Mouse (Mus musculus): ENCODE data around the gene Plcb1. TPM values are rescaled to one million over a fixed set of nuclear protein-coding genes. Genes with fewer than 3 reads are reported as not detected.
A peak's percentile ranks its signal among the peaks of the same experiment; 100 is the strongest.

The Plcb1 gene
- polyA plus RNA-seq, 1 experiment from 2014 or later, result 11.8 TPM

DNA sequence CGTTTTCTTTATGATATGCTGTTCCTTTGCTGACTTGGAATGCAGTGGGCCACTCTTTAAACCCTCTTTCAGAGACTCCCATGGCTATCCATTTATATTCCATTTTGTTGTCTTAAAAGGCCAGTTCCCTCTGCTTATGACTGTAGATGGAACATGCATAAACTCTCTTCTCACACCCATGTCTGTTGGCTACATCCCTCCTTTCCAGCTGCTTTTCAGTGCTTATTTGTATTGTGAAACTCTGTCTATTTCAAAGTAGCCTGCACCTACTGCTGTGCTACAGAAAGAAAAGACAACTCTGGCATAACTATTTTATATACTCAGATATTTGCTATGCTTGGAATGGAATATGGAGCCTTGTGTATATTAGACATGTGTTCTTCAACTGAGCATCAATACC lies 532.3 kb downstream of the Plcb1 start:
- no peaks in the 10 kb centered on the region for H3K9me3 ChIP-seq (ENCODE audit: control insufficient read depth, low read length)
- ATAC-seq (ENCODE audit: low read depth), result peak; percentile 76
- H3K4me2 ChIP-seq (ENCODE audit: low read depth, low read length), result no peak overlapping the region
- H3K27me3 ChIP-seq (ENCODE audit: control insufficient read depth, insufficient read depth, low read depth, low read length), result no peaks in the 10 kb centered on the region
- H3K4me1 ChIP-seq (replicated peaks; ENCODE audit: control insufficient read depth, insufficient read depth, low read length), result no peaks in the 10 kb centered on the region
- WGBS, result 85% methylated on average over 1 of the region's 1 CpGs
- H3K9ac ChIP-seq (ENCODE audit: low read length), result no peak overlapping the region
- H3K4me3 ChIP-seq (ENCODE audit: low read length), result no peak overlapping the region
- H3K36me3 ChIP-seq (ENCODE audit: control insufficient read depth, insufficient read depth, low read length), result no peaks in the 10 kb centered on the region; the same call in 1 of the 2 replicates
- H3K27ac ChIP-seq (ENCODE audit: low read length), result no peak overlapping the region

DNA sequence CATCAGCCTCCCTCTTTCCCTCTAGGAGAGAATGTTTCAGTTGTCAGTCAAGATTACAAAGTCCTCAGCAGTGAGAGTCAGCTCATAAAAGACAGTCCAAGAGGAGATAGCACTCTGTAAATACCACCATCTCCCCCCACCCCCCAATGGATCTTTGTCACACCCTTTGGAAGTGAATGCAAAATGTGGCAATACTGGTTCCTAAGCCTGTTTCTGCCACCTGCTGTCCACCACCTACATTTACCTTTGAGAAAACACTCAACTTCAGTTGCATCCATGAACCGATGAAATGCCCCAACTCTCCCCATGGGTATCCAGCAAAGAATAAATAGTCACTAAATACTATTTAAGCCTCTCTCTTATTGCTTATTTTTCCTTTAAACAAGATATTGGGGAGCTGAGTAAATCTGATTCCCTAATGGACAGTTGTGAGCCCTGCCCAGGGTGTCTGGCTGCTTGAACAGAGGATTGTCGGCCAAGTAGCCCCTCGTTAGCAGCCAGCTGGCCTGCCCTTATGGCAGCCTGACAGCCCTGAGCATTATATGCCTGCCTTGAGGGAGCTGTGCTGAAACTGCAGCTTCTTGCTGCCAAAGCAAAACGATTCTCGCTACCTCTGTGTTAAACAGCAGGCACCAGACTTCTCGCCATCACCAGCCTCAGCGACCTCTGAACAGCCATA lies 537.5 kb downstream of the Plcb1 start:
- peak; percentile 26 for ATAC-seq (ENCODE audit: low read depth)
- WGBS, result 79% methylated on average over 7 of the region's 7 CpGs
- Histone ChIP-seq H3K27me3 (ENCODE audit: control insufficient read depth, insufficient read depth, low read depth, low read length) (no peaks in the 10 kb centered on the region), H3K36me3 (ENCODE audit: control insufficient read depth, insufficient read depth, low read length) (no peaks in the 10 kb centered on the region; the same call in 1 of the 2 replicates), H3K4me1 (replicated peaks; ENCODE audit: control insufficient read depth, insufficient read depth, low read length) (no peaks in the 10 kb centered on the region; the same call in 1 of the 2 replicates), H3K9ac (ENCODE audit: low read length) (no peak overlapping the region), H3K4me2 (ENCODE audit: low read depth, low read length) (no peak overlapping the region), H3K9me3 (ENCODE audit: control insufficient read depth, low read length) (no peaks in the 10 kb centered on the region), H3K4me3 (ENCODE audit: low read length) (no peak overlapping the region), H3K27ac (ENCODE audit: low read length) (no peak overlapping the region)

DNA sequence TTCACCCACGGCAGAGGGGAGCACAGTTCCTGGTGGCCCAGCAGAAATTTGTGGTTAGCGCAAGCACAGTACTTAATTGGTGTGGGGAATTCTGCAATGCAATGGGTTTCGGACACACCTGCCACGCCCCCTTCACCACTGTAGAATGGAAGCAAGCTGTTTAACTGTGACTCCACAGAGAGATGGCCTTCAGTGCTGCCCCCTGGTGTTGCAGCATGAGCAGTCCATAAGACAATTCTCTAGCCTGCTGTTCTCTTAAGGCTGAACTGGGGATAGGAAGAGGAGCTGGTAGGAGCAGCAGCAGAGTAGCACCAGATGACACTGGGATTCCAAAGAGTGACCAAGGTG lies 538.1 kb downstream of the Plcb1 start:
- H3K4me3 ChIP-seq (ENCODE audit: low read length), result no peak overlapping the region
- H3K27ac ChIP-seq (ENCODE audit: low read length), result no peak overlapping the region
- no peaks in the 10 kb centered on the region for H3K9me3 ChIP-seq (ENCODE audit: control insufficient read depth, low read length)
- peak; percentile 79 for ATAC-seq (ENCODE audit: low read depth)
- no peaks in the 10 kb centered on the region for H3K27me3 ChIP-seq (ENCODE audit: control insufficient read depth, insufficient read depth, low read depth, low read length)
- no peak overlapping the region for H3K4me2 ChIP-seq (ENCODE audit: low read depth, low read length)
- 53% methylated on average over 4 of the region's 4 CpGs for WGBS
- H3K4me1 ChIP-seq (replicated peaks; ENCODE audit: control insufficient read depth, insufficient read depth, low read length), result no peaks in the 10 kb centered on the region; the same call in 1 of the 2 replicates
- no peaks in the 10 kb centered on the region; the same call in 1 of the 2 replicates for H3K36me3 ChIP-seq (ENCODE audit: control insufficient read depth, insufficient read depth, low read length)
- no peak overlapping the region for H3K9ac ChIP-seq (ENCODE audit: low read length)

DNA sequence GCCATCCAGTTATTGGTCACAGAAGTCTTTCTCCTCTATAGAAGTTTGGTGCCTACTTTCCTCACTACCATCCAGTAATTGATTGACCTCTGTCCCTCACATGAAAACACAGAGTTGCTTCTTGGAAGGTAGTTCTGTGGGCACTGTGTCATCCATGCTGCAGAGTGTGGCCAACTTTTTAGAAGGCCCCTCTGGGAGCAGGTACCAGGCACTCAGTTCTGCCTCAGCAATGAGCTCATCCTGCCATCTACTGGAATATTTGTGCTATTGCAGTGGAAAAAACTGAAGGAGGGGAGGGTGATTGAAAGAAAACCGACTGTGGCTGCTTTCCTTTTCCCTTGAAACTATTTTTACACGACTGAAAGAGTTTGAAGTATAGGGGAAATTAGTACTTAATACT lies 542.9 kb downstream of the Plcb1 start:
- 1% methylated on average over 2 of the region's 2 CpGs for WGBS
- no peak overlapping the region for H3K4me3 ChIP-seq (ENCODE audit: low read length)
- H3K9me3 ChIP-seq (ENCODE audit: control insufficient read depth, low read length), result no peaks in the 10 kb centered on the region
- H3K4me2 ChIP-seq (ENCODE audit: low read depth, low read length), result no peak overlapping the region
- peak; percentile 63 for ATAC-seq (ENCODE audit: low read depth)
- no peak overlapping the region for H3K9ac ChIP-seq (ENCODE audit: low read length)
- no peaks in the 10 kb centered on the region for H3K27me3 ChIP-seq (ENCODE audit: control insufficient read depth, insufficient read depth, low read depth, low read length)
- H3K4me1 ChIP-seq (replicated peaks; ENCODE audit: control insufficient read depth, insufficient read depth, low read length), result peaks cover 3% of the 10 kb centered on the region
- no peaks in the 10 kb centered on the region for H3K36me3 ChIP-seq (ENCODE audit: control insufficient read depth, insufficient read depth, low read length)
- no peak overlapping the region for H3K27ac ChIP-seq (ENCODE audit: low read length)

DNA sequence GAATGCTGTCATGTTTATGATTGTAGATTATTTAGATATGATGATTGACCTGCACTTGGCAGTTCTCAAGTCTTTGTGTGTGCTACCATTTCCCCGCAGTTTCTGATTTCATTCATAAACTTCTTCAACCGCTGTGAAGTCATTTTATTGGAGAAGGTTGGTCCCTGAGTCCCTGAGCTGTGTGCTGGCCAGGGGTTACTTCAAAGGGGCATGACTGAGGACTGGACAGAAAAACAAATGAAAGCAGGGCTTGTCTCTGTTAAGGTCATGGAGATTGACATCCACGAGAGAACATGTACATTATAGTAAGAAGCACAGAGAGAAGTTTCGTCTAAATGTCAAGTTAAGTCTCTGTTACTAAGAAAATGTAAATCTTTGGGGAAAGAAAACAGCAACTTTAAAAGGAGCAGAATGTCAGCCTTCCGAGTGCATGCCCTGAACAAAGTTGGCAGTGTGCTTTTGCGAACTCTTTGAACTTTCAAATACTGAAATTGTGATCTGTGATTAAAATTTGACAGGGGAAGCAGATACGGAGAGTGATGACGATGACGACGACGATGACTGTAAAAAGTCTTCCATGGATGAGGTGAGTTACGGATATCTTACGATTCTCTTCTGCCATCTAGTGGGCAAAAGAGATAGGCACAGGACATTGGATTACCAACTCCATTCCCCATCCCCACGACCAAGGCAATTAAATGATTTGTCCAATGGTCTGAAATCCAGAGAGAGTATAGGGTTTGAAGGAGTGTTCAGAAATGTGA lies 544.1 kb downstream of the Plcb1 start:
- H3K9me3 ChIP-seq (ENCODE audit: control insufficient read depth, low read length), result no peaks in the 10 kb centered on the region
- no peaks in the 10 kb centered on the region for H3K27me3 ChIP-seq (ENCODE audit: control insufficient read depth, insufficient read depth, low read depth, low read length)
- H3K27ac ChIP-seq (ENCODE audit: low read length), result no peak overlapping the region
- ATAC-seq (ENCODE audit: low read depth), result peak; percentile 74
- peak overlapping the region; percentile 59 for H3K4me2 ChIP-seq (ENCODE audit: low read depth, low read length)
- no peaks in the 10 kb centered on the region for H3K36me3 ChIP-seq (ENCODE audit: control insufficient read depth, insufficient read depth, low read length)
- peak overlapping the region; percentile 33 for H3K4me3 ChIP-seq (ENCODE audit: low read length)
- H3K4me1 ChIP-seq (replicated peaks; ENCODE audit: control insufficient read depth, insufficient read depth, low read length), result peaks cover 3% of the 10 kb centered on the region; the same call in 1 of the 2 replicates
- H3K9ac ChIP-seq (ENCODE audit: low read length), result no peak overlapping the region
- 6% methylated on average over 14 of the region's 14 CpGs for WGBS

DNA sequence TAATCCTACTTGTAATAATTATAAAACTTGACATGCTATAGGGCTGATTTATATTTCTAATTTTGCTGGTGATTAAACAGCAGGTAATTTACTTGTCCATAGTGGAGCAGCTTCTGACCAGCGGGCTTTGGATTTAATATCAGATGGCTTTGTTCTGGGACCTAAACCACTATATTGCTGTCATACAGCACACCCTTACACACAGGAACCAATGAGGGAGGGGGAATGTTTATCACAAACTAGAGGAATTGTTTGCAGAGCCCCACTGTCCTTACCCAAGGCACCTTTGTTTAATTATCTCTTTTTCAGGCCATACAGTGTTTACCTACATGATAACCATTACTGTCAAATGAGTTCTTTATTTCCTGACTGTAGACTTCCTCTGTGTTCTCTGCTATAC lies 546.0 kb downstream of the Plcb1 start:
- Histone ChIP-seq H3K4me2 (ENCODE audit: low read depth, low read length) (no peak overlapping the region), H3K4me1 (replicated peaks; ENCODE audit: control insufficient read depth, insufficient read depth, low read length) (peaks cover 3% of the 10 kb centered on the region; the same call in 1 of the 2 replicates), H3K27ac (ENCODE audit: low read length) (no peak overlapping the region), H3K27me3 (ENCODE audit: control insufficient read depth, insufficient read depth, low read depth, low read length) (no peaks in the 10 kb centered on the region), H3K9me3 (ENCODE audit: control insufficient read depth, low read length) (no peaks in the 10 kb centered on the region), H3K9ac (ENCODE audit: low read length) (no peak overlapping the region), H3K4me3 (ENCODE audit: low read length) (no peak overlapping the region), H3K36me3 (ENCODE audit: control insufficient read depth, insufficient read depth, low read length) (no peaks in the 10 kb centered on the region)
- ATAC-seq (ENCODE audit: low read depth), result no peak
- WGBS, result 89% methylated on average over 1 of the region's 1 CpGs

DNA sequence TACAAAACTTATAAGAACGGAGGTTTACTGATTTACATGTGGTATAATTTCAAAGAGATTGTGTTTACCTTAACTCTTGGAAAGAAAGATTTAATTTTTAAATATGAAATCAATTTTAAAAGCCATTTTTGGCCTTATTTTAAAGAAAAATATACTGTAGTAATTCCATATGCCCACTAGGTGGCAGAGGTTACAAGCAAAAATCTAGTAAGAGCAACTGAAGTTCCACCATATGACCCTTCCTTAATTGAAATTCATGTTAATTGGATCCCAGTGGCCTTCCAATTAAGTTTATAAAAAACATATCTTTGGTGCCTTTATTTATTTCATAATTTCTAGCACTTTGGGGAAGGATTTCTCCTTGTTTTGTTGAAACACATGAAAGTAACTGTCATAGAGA lies 570.4 kb downstream of the Plcb1 start:
- Histone ChIP-seq H3K36me3 (ENCODE audit: control insufficient read depth, insufficient read depth, low read length) (no peaks in the 10 kb centered on the region), H3K9ac (ENCODE audit: low read length) (no peak overlapping the region), H3K27ac (ENCODE audit: low read length) (no peak overlapping the region), H3K4me2 (ENCODE audit: low read depth, low read length) (no peak overlapping the region), H3K27me3 (ENCODE audit: control insufficient read depth, insufficient read depth, low read depth, low read length) (no peaks in the 10 kb centered on the region), H3K9me3 (ENCODE audit: control insufficient read depth, low read length) (no peaks in the 10 kb centered on the region), H3K4me1 (replicated peaks; ENCODE audit: control insufficient read depth, insufficient read depth, low read length) (no peaks in the 10 kb centered on the region), H3K4me3 (ENCODE audit: low read length) (no peak overlapping the region)
- 16% methylated on average over 1 of the region's 1 CpGs for WGBS
- ATAC-seq (ENCODE audit: low read depth), result no peak

DNA sequence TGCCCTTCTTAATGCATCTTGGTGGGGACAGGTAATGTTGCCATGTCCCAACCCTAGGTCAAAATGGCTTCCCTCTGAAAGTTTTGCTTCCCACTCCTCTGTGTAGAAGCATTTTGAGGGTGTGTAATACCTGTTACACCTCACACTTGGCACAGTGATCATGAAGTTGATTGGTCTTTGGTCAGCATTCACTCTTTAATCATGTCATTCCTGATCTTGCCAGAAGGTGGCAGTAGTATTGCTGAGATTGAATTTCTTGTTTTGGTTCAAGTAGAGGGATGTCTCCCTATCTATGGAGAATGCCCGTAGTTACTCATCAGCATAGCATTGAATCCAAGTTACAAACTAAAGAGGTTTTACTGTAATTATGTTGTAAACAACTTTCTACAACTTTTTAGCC lies 575.9 kb downstream of the Plcb1 start:
- Histone ChIP-seq H3K27me3 (ENCODE audit: control insufficient read depth, insufficient read depth, low read depth, low read length) (no peaks in the 10 kb centered on the region), H3K4me1 (replicated peaks; ENCODE audit: control insufficient read depth, insufficient read depth, low read length) (no peaks in the 10 kb centered on the region), H3K36me3 (ENCODE audit: control insufficient read depth, insufficient read depth, low read length) (no peaks in the 10 kb centered on the region), H3K9me3 (ENCODE audit: control insufficient read depth, low read length) (no peaks in the 10 kb centered on the region), H3K4me2 (ENCODE audit: low read depth, low read length) (no peak overlapping the region), H3K4me3 (ENCODE audit: low read length) (no peak overlapping the region), H3K9ac (ENCODE audit: low read length) (no peak overlapping the region), H3K27ac (ENCODE audit: low read length) (no peak overlapping the region)
- WGBS, result 8% methylated on average over 1 of the region's 1 CpGs
- ATAC-seq (ENCODE audit: low read depth), result 0 out of 2 replicates have a peak, but pooled peaks have one; percentile 12

DNA sequence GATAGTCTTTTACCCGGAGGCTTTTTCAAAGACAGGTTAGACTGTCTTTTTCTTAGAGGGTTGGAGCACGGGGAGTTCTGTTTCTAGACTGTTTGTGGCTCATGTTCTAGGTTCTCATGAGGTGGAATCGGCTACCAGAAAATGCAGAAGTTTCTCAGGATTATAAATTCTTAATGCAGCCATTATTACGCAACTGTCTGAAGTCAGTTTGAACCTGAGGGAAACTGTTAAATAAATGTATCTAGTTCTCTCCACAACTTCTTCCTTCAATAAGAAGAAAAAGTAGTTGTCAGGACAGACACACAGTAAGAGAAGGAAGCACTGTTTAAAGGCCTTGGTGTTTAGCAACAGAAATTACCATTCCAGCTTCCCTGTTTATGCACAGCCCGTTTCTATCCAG lies 577.1 kb downstream of the Plcb1 start:
- whole genome bisulfite sequencing, result 75% methylated on average over 5 of the region's 5 CpGs
- Histone ChIP-seq H3K36me3 (ENCODE audit: control insufficient read depth, insufficient read depth, low read length) (no peaks in the 10 kb centered on the region), H3K4me1 (replicated peaks; ENCODE audit: control insufficient read depth, insufficient read depth, low read length) (no peaks in the 10 kb centered on the region), H3K4me3 (ENCODE audit: low read length) (no peak overlapping the region), H3K27ac (ENCODE audit: low read length) (no peak overlapping the region), H3K9ac (ENCODE audit: low read length) (no peak overlapping the region), H3K9me3 (ENCODE audit: control insufficient read depth, low read length) (no peaks in the 10 kb centered on the region), H3K4me2 (ENCODE audit: low read depth, low read length) (no peak overlapping the region), H3K27me3 (ENCODE audit: control insufficient read depth, insufficient read depth, low read depth, low read length) (no peaks in the 10 kb centered on the region)
- no peak for ATAC-seq (ENCODE audit: low read depth)
